Mouse (Mus musculus) C2C12 (cell line): ENCODE results near the gene Msh5.

Experiments used
- CEBPB ChIP-seq: IDR thresholded peaks from one replicate; pipeline ENCODE4 v1.6.1; 2011; ENCODE audit warnings: low read depth, mild to moderate bottlenecking, control low read depth, moderate library complexity
- CTCF ChIP-seq: IDR thresholded peaks from one replicate; pipeline ENCODE4 v1.5.1; 2011; ENCODE audit not compliant: control insufficient read depth, insufficient read depth, insufficient read length

DNA sequence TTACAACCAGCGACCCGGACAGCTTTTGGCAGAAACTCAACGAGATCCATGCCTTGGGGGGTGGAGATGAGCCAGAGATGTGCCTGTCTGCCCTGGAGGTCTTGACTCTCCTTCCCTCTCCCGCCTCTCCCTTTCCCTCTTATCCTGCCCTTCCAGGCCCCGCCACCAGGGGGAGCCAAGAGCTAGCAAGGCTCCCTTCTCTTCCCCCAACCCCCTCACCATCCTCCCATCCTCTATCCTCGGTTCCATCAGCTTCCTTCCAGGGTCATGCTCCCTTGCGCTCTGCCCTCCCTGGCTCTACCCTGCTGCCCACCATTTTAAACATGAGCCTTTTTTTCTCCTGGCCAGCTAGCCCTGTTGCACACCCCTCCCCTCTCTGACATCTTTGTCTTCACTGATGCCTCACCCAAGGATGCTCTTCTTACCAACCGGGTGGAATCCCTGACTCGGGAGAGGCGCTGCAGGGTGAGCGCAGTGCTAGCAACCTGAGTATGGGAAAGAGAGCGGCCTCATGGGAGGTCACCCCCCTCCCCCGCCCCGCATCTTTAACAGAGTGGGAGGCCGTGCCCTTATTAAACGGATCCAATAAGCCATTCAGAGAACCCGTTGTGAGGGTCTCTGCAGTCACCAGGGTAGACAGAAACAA, 25.3 kb downstream of the Msh5 start:
- TF ChIP-seq CTCF: peak; percentile 79
- no peak for TF ChIP-seq CEBPB
